Mouse (Mus musculus): ENCODE data around the gene Cdc42bpg.

Cdc42bpg gene

DNA sequence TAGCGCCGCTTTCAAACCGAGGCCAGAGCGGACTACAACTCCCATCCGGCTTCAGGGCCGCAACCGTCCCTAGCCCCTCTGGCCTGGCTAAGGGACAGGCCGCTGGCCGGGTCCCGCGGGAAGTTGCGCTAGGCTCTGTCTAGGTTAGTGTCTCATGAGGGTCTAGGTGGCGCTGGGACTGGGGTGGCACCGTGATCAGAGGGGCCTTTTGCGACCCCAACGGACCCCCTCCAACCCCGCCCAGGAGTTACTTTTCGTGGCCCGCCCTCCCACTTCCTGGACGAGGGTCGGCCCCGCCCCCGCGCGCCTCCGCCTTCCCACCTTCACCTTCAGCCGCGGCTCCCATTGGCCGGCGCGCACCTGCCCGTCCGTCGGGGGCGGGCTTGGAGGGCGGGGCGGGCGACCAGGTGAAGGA is at the start of gene Cdc42bpg:
Cdc42bpg (plus strand) TSS at position 320 of the 415 bp plus-strand sequence.
- DNase-seq (ENCODE audit: low read depth) = peak; percentile 90

DNA sequence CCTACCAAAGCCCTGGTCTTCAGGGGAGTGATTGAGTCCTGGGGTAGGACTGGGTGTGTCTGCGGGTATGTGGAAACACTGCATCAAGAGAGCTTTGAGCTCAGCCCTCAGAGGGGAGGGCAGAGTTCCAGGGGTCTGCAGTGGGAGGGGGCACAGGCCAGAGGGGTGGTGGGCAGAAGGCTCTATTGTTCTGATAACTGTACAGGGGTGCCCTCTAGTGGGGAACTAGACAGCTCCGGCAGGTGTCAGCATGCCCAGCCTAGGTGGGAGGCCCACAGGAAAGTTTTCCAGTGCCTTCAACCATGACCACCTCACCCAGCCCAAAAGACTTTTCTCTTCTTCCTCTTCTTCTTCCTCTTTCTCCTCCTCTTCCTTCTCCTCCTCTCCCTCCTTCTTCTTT is 45.8 kb upstream of the Cdc42bpg start:
- peak; percentile 71 for DNase-seq (ENCODE audit: low read depth)

GRCm38 (mm10) chr19:6260946-6261345 is 45.3 kb upstream of the Cdc42bpg start:
- DNase-seq (ENCODE audit: low read depth) = peak; percentile 42

GRCm38 (mm10) chr19:6261379-6261778 is 44.9 kb upstream of the Cdc42bpg start:
- DNase-seq (ENCODE audit: low read depth) = no peak

DNA sequence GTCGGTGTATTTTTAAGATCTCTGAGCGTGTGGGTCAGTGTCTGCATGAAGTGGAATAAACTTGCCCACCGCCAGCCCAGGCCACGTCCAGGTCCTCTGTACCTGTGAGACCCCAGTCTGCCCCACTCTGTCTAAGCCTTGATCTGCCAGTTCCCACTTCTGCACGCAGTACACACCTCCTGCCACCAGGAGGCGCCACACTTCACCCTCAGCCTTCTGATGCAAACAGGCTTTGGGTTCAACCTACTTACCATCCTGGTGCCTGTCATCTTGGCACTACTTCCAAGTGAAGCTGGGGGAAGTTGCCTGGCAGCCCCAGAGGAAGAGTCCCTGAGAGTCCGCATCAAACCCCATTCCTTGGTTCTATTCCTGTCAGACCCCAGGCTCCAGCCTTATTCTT is 44.0 kb upstream of the Cdc42bpg start:
- peak; percentile 88 for DNase-seq (ENCODE audit: low read depth)

GRCm38 (mm10) chr19:6262839-6263433 is 43.3 kb upstream of the Cdc42bpg start:
- no peak for DNase-seq (ENCODE audit: low read depth)

- DNase-seq (ENCODE audit: low read depth) = no peak
These were observed 42.1 kb upstream of the Cdc42bpg start for GRCm38 (mm10) chr19:6264200-6264599.

- no peak for DNase-seq (ENCODE audit: low read depth)
These were observed 41.3 kb upstream of the Cdc42bpg start for GRCm38 (mm10) chr19:6264945-6265344.

- no peak for DNase-seq (ENCODE audit: low read depth)
These were observed 40.5 kb upstream of the Cdc42bpg start for GRCm38 (mm10) chr19:6265727-6266182.

DNA sequence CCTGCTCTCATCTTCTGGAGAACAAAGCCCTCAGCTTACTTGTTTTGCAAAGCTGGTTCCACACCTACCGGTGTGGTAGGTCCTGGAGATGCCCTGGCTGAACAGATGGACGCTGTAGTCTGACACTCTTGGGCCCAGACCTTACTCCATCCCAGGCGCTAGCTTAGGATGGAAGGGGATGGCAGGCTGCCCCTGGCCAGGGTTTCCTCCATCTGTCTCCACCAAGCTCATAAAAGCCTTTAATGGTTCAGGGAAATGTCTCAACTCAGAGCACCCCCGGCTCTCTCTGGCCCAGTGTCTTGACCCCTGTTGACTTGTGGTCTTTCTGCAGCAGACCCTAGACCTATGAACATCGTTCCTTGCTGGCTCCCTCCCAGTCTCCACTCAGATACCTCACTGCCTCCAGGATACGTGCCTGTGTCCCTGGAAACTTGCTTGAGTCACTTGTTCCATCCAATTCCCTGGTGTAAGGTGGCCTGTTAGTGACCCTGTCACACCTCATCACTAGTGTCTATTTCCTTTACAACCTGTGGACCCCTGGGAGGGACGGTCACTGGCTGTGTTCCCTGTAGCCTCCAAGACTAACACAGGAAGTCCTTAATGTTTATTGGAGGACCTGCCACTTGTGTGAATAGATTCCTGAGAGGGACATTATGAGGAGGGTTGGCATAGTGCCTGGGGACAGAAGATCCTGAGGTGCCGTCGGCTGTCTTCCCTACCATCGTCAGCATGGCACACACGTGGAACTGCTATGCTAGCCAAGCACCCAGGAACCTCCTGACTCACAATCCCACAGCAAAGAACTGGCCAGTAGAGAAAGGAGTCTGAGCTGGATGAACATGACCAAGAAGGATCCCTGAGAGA is 38.7 kb upstream of the Cdc42bpg start:
- DNase-seq (ENCODE audit: low read depth) = no peak

- DNase-seq (ENCODE audit: low read depth) = peak; percentile 95
These were observed 38.1 kb upstream of the Cdc42bpg start for GRCm38 (mm10) chr19:6268170-6268528.

DNA sequence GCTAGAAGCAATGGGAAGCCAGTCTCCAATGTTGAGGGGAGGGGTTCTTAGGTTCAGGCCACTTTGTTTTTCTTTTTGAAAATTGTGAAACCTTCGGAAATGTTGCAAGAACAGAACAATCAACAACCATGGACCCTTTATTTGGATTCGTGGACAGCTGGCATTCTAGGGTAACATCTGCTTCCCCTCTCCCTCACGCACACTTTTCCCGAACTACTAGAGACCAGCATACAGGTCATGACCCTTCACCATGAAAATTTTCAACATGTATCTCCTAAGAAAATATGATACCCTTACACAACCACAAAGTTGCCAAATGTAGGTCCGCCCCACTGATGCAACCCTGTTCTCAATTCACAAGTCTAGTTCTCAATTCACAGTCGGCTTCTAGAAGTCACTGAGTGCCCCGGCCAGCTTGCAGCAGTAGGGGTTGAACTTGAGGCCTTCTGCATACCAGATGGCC is 37.6 kb upstream of the Cdc42bpg start:
- no peak for DNase-seq (ENCODE audit: low read depth)

DNA sequence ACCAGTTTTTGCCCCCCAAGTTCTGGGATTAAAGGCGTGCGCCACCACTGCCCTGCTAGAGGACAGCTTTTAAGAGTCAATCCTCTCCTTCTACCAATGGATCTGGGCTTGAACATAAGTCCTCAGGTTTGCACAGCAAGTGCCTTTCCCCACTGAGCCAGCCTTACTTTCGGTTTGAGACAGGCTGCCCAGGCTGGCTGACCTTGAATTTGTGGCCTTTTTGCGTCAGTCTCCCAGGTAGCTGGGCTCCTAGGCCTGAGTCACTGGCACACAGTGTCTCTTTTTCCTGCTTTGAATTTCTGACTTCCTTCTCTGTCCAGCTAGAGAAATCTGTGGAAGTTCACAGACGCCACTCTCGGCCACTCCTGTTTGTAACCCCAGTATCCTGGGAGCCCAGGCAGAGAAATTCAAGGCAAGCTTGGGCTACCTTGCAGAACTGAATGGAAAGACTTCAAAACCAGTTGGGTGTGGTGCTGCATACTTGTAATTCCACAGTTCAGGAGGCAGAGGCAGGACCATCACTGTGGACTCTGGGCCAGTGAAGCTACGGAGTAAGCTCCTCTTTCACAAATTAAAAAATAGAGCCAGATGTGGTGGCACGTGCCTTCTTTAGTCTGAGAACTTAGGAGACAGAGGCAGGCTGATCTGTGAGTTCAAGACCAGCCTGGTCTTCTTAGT is 36.3 kb upstream of the Cdc42bpg start:
- no peak for DNase-seq (ENCODE audit: low read depth)

GRCm38 (mm10) chr19:6270661-6271060 is 35.6 kb upstream of the Cdc42bpg start:
- DNase-seq (ENCODE audit: low read depth) = no peak

DNA sequence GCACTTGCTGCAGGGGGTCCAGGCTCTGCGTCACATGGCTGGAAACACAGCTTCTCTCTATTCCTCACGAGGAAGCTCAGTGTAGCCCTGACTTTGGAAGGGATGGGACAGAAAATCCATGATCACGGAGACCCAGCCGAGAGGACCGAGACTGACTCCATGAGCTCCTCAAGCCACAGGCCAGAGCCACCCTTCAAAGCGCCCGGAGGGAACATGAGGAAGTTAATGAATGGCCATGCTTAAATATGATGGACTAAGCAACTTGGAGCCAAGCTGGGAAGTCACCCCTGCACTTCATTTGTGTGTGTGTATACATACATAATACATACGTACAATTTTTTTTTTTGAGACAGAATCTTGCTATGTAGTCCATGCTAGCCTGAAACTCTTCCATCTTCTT is 35.0 kb upstream of the Cdc42bpg start:
- no peak for DNase-seq (ENCODE audit: low read depth)

- no peak for DNase-seq (ENCODE audit: low read depth)
These were observed 34.2 kb upstream of the Cdc42bpg start for GRCm38 (mm10) chr19:6272053-6272452.

DNA sequence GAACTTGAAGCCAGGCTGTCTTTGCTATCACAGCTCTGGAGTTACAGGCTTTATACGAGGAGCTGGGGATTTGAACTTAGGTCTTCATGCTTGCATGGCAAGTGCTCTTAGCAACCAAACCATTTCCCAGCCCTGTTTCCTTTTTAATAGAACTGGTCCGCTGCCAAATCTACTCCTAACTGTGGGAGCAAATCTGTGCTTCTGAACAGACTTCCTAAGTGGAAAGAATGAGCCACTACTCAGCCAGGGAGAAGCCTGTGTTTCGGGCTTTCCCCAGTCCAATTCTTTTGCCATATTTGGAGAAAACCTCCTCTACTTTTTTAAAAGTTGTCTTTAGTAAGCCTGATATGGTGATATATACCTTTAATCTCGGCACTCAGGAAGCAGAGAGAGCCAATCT is 33.5 kb upstream of the Cdc42bpg start:
- no peak for DNase-seq (ENCODE audit: low read depth)

DNA sequence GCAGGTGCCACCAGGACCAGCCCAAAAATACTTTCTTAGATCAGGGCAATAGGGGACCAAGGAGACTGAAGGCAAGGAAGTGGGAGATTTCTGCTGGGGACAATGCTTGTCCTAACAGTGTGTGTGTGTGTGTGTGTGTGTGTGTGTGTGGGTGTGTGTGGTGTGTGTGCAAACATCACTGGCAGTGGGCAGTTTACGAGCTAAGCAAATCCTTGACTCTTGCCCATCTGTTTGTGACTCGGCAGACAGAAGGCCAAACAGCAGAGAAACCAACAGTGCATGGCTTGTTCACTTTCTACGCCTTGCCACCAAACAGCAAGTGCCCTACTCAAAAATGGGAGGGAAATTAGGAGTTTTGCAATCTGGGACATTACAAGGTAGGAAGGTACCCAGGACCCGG is 32.7 kb upstream of the Cdc42bpg start:
- no peak for DNase-seq (ENCODE audit: low read depth)

DNA sequence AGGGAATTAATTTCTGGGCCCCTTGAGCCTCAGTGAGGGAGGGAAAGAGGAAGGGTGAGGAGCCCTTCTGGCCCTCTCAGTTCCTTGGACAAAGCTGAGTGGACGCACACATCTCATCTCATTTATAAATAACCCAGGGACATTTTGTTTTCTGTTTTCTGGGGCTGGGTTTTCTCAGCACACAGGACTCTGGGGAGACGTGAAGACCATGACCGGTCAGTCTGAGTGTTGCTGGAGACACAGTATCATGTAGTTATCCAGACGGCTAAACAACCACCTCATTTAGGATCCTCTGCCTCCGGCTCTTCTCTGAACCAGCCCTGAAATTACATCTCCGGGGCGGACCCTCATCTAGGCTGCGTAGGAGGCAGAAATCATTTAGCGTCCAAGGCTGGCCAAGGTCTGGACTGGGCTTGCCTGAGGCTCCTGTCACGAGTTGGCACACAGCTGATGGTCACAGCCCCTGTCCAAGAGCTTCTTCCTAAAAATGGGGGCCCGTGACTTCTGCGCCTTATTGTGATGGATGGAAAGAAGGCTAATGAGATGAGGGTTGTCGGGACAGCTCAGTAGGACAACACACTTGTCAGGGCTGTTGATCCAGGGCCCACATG is 32.2 kb upstream of the Cdc42bpg start:
- DNase-seq (ENCODE audit: low read depth) = no peak

DNA sequence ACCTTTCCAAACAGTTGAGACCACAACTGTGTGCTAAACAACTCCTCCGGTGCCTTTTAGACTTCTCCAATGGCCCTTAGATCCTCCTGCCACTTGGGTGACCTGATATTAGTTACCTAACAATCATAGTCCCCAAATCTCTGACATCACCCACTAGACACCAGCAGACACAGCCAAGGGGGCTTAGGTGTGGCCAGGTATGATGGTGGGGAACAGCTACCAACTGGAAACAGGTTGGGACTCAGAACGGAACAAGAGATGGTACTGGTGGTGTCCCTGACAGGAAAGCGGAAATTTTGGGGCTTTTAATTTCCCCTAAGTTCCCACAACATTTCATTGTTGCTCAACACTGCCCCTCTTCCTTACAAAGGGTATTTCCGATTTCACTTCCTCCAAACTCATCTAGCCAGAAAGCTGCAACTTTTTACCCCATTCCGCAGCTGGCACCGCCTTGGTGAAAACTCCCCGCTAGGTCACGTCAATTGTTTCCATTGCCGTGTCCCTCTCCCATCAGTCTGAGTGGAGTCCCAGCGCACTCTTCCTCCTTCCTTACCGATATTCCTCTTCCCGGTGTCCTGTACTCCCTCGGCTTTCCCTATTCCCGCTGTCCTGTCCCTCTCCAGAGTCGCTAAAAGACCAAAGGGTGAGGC is 30.4 kb upstream of the Cdc42bpg start:
- DNase-seq (ENCODE audit: low read depth) = peak; percentile 89

GRCm38 (mm10) chr19:6276426-6277421 is 29.5 kb upstream of the Cdc42bpg start, which contains the start of gene Ehd1:
Gene Ehd1, plus strand, starts transcription at chr19:6276725.
- peak; percentile 99 for DNase-seq (ENCODE audit: low read depth)
